Mouse (Mus musculus) stomach, embryonic 15.5 days (tissue): ENCODE results near the gene Brd2. TPM values are rescaled to one million over a fixed set of nuclear protein-coding genes. Genes with fewer than 3 reads are reported as not detected.

Source experiments
- ATAC-seq: fragments of 200-750 bp; cut with Nextera tagmentation; 2 replicates; pipeline ENCODE4 v1.8.0; 2017; ENCODE audit warnings: low read depth, moderate number of reproducible peaks, moderate TSS enrichment; ENCODE audit not compliant: insufficient read depth, low FRiP score
- H3K27ac ChIP-seq: fragments of 300-500 bp; sonication (generic); 2 replicates; pipeline ENCODE4 v1.5.1; 2015; ENCODE audit warnings: mild to moderate bottlenecking, inconsistent platforms
- H3K27me3 ChIP-seq: fragments of 300-500 bp; sonication (generic); replicated peaks from 2 replicates; pipeline ENCODE4 v1.6.1; 2015; ENCODE audit warnings: inconsistent platforms
- H3K36me3 ChIP-seq: fragments of 300-500 bp; sonication (generic); 2 replicates; pipeline ENCODE4 v1.6.1; 2015; ENCODE audit warnings: inconsistent platforms
- H3K4me1 ChIP-seq: fragments of 300-500 bp; sonication (generic); 2 replicates; pipeline ENCODE4 v1.6.1; 2015; ENCODE audit warnings: inconsistent platforms
- H3K4me2 ChIP-seq: fragments of 300-500 bp; sonication (generic); 2 replicates; pipeline ENCODE4 v1.6.1; 2015; ENCODE audit warnings: mild to moderate bottlenecking, inconsistent platforms
- H3K4me3 ChIP-seq: fragments of 300-500 bp; sonication (generic); replicated peaks from 2 replicates; pipeline ENCODE4 v1.5.1; 2015; ENCODE audit warnings: inconsistent platforms
- H3K9ac ChIP-seq: fragments of 300-500 bp; sonication (generic); 2 replicates; pipeline ENCODE4 v1.6.1; 2015; ENCODE audit warnings: inconsistent platforms
- H3K9me3 ChIP-seq: fragments of 300-500 bp; sonication (generic); 2 replicates; pipeline ENCODE4 v1.6.1; 2016; ENCODE audit warnings: inconsistent platforms
- WGBS: fragments of 180-500 bp; shearing (Covaris S2); methylation state at CpG from one replicate; pipeline ENCODE4 v1.1.7; 2015; 5-methylcytosine and 5-hydroxymethylcytosine counted together
- polyA plus RNA-seq: library from polyadenylated mRNA; unstranded; fragments of >200 nt; fragmentation: Nextera tagmentation; extraction: Ambion mirVana; gene quantifications from 2 replicates; pipeline ENCODE4 v1.2.1, GENCODE M21; 2015

The Brd2 gene
- polyA plus RNA-seq, 1 experiment from 2014 or later = 107 TPM

DNA sequence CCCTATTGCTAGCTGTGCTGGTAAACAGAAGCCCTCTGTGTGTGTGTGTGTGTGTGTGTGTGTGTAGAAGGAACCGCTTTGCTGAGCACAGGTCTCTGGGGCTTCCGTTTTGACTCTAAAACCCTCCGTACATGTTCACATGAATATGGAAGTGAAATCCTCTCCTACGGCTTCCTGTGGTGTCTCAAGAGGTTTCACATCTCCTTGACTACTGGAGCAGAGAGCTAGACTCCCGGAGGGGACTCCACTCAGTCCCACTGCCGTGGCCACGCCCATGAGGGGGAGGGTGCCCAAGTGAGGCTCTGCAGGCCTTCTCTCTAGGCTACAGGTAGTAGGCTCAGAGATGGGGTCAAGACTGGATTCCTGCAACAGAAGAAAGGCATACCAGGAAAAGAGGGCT is 20.6 kb upstream of the Brd2 start, which contains the start of gene H2-DMb2:
Gene H2-DMb2 (plus strand): TSS at position 275 of the 400 bp plus-strand sequence.
- Histone ChIP-seq H3K4me1 (0 out of 2 replicates have a peak, but pooled peaks cover 3% of the 10 kb centered on the region), H3K4me3 (no peak within 1 kb of the TSS), H3K27ac (no peak within 1 kb of the TSS), H3K9me3 (no peaks in the 10 kb centered on the region), H3K36me3 (no peaks in the 10 kb centered on the region), H3K27me3 (peaks cover 25% of the 10 kb centered on the region), H3K4me2 (no peak within 1 kb of the TSS), H3K9ac (no peak within 1 kb of the TSS)
- 29% methylated on average over 7 of the region's 7 CpGs for WGBS
- 0 out of 2 replicates have a peak, but pooled peaks have one; percentile 23 for ATAC-seq

DNA sequence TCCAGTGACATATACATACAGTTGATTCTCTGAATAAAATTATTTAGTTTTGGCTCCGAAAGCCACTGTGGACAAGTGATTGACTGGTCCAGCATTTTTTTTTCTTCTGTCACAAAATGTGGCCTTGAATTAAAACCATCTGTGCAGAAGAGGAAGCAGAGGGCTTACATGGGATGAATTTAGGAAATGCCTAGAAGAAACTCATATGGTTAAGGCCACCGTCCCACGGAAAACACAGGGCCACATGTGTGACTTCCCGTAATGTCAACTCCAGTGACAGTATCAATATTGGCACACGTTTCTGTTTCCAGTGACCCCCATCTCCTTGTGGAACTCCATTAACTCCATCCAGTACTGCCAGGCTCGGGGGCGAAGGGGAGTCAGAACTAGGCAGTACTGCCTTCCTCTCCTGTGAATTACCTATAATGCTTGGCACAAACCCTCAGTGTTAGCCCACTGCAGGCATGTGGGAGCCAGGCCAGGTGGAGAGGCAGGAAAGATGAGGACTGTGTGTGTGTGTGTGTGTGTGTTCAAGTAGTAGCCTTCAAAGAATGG is 20.1 kb upstream of the Brd2 start:
- WGBS = 69% methylated on average over 7 of the region's 7 CpGs
- H3K9ac ChIP-seq = no peak overlapping the region
- no peaks in the 10 kb centered on the region for H3K36me3 ChIP-seq
- peaks cover 30% of the 10 kb centered on the region for H3K27me3 ChIP-seq
- ATAC-seq = no peak
- no peak overlapping the region for H3K4me2 ChIP-seq
- H3K4me3 ChIP-seq = no peak overlapping the region
- 0 out of 2 replicates have a peak, but pooled peaks cover 3% of the 10 kb centered on the region for H3K4me1 ChIP-seq
- H3K27ac ChIP-seq = no peak overlapping the region
- no peaks in the 10 kb centered on the region for H3K9me3 ChIP-seq

DNA sequence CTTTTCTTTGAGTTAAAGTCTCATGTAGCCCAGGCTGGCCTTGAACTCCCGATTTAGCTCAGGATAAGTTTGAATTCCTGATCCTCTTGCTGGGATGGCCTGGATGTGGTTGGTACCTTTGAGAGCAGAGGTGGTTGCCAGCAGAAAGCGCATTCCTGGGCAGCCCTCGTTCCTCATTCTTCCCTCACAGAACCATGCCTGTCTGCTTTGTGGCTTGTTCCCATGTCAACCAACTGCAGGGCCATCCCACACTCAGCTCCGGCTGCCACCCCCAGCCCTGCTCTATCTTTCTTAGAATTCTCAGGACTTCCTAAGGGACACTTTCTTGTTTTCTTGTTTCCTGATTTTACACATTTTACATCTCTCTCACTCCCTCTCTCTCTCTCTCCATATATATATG is 19.0 kb upstream of the Brd2 start:
- Histone ChIP-seq H3K27ac (no peak overlapping the region), H3K36me3 (no peaks in the 10 kb centered on the region), H3K4me1 (0 out of 2 replicates have a peak, but pooled peaks cover 3% of the 10 kb centered on the region), H3K27me3 (peaks cover 30% of the 10 kb centered on the region), H3K9ac (no peak overlapping the region), H3K9me3 (no peaks in the 10 kb centered on the region), H3K4me3 (no peak overlapping the region), H3K4me2 (no peak overlapping the region)
- no peak for ATAC-seq
- whole genome bisulfite sequencing = 57% methylated on average over 4 of the region's 4 CpGs

DNA sequence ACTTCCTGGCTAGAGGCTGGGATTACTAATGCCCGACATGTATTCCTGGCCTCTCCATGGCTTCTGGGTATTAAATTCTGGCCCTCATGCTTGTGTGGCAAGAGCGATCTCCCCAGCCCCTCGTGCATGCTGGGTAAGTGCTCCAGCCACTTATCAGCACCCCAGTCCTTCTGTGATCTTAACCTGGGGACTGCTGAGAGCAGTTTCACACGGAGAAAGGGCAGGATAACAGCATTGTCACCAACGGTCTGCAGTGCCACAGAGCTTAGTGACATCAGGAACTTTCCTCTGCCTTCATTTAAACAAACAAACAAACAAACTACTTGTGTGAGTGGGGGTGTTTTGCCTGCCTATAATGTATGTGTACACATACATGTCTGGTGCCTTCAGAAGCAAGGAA is 17.8 kb upstream of the Brd2 start:
- ATAC-seq = no peak
- H3K4me3 ChIP-seq = no peak overlapping the region
- H3K27me3 ChIP-seq = peaks cover 30% of the 10 kb centered on the region
- no peaks in the 10 kb centered on the region for H3K36me3 ChIP-seq
- H3K9me3 ChIP-seq = no peaks in the 10 kb centered on the region
- WGBS = 7% methylated on average over 5 of the region's 5 CpGs
- H3K4me1 ChIP-seq = 0 out of 2 replicates have a peak, but pooled peaks cover 3% of the 10 kb centered on the region
- H3K9ac ChIP-seq = no peak overlapping the region
- H3K4me2 ChIP-seq = no peak overlapping the region
- H3K27ac ChIP-seq = no peak overlapping the region

DNA sequence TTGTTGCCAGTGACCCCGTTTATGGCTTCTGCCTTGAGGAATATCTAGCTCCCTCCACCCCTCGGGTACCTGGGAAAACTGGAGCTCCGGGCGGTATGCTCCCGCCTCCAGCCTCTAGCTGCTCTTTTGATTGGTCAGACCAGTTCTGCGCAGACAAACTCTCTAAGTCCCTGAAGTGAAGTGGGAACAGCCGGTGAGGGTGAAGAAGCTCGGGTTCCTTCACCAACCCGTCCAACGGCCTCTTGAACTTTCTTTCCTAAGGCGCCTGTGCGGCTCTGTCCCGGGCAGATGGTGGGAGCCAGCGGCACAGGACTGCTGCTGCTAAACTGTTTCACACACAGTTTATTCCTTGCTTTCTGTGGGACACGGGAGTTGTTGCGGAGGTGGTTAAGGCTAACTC is 17.0 kb upstream of the Brd2 start:
- no peak overlapping the region for H3K27ac ChIP-seq
- 3% methylated on average over 16 of the region's 16 CpGs for WGBS
- H3K4me2 ChIP-seq = peak overlapping the region; percentile 63
- no peak overlapping the region for H3K9ac ChIP-seq
- H3K9me3 ChIP-seq = no peaks in the 10 kb centered on the region
- H3K4me1 ChIP-seq = 0 out of 2 replicates have a peak, but pooled peaks cover 3% of the 10 kb centered on the region
- H3K27me3 ChIP-seq = peaks cover 30% of the 10 kb centered on the region
- H3K4me3 ChIP-seq = peak overlapping the region; percentile 31
- H3K36me3 ChIP-seq = no peaks in the 10 kb centered on the region
- ATAC-seq = peak; percentile 42

DNA sequence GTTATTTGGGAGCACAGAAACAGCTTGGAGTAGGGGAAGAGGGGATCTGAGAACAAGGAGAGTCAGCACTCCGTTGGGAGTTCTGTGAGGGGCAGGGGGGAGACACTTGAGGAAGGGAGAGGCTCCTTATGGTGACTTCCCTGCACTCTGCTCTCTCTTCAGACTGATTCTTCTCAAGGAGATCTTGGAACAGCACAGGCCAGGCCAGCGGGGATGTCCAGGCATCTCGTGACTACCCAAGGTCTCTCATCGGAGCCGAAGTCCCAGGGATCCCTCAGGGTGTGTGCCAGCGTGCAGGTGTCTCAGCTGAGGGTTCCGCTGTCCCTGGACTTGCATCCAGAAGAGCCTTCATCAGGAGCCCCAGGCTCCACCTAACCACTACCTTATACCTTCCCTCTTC is 16.2 kb upstream of the Brd2 start:
- H3K27ac ChIP-seq = no peak overlapping the region
- H3K4me3 ChIP-seq = no peak overlapping the region
- H3K4me1 ChIP-seq = 0 out of 2 replicates have a peak, but pooled peaks cover 3% of the 10 kb centered on the region
- WGBS = 85% methylated on average over 7 of the region's 7 CpGs
- no peaks in the 10 kb centered on the region for H3K36me3 ChIP-seq
- H3K27me3 ChIP-seq = peaks cover 30% of the 10 kb centered on the region
- H3K9me3 ChIP-seq = no peaks in the 10 kb centered on the region
- no peak overlapping the region for H3K9ac ChIP-seq
- no peak overlapping the region for H3K4me2 ChIP-seq
- no peak for ATAC-seq

DNA sequence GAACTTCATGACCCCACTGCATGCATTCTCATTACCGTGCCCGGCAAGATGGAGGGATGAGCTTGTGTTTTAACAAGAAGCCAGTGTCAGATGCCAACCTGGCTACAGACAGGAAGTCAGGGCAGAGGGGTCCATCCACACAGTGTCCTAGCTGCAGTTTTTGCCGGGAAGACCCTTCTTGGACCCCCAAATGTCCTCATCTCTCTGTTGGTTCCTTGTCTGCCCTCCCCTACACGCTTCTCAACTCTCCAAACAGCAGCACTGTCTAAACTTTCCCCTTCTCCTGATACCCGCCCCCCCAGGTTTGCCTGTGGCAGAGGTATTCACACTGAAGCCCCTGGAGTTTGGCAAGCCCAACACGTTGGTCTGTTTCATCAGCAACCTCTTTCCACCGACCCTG is 15.2 kb upstream of the Brd2 start:
- Histone ChIP-seq H3K27me3 (peaks cover 30% of the 10 kb centered on the region), H3K4me2 (no peak overlapping the region), H3K9ac (no peak overlapping the region), H3K4me1 (0 out of 2 replicates have a peak, but pooled peaks cover 3% of the 10 kb centered on the region), H3K4me3 (no peak overlapping the region), H3K27ac (no peak overlapping the region), H3K9me3 (no peaks in the 10 kb centered on the region), H3K36me3 (no peaks in the 10 kb centered on the region)
- 68% methylated on average over 7 of the region's 7 CpGs for WGBS
- ATAC-seq = no peak

DNA sequence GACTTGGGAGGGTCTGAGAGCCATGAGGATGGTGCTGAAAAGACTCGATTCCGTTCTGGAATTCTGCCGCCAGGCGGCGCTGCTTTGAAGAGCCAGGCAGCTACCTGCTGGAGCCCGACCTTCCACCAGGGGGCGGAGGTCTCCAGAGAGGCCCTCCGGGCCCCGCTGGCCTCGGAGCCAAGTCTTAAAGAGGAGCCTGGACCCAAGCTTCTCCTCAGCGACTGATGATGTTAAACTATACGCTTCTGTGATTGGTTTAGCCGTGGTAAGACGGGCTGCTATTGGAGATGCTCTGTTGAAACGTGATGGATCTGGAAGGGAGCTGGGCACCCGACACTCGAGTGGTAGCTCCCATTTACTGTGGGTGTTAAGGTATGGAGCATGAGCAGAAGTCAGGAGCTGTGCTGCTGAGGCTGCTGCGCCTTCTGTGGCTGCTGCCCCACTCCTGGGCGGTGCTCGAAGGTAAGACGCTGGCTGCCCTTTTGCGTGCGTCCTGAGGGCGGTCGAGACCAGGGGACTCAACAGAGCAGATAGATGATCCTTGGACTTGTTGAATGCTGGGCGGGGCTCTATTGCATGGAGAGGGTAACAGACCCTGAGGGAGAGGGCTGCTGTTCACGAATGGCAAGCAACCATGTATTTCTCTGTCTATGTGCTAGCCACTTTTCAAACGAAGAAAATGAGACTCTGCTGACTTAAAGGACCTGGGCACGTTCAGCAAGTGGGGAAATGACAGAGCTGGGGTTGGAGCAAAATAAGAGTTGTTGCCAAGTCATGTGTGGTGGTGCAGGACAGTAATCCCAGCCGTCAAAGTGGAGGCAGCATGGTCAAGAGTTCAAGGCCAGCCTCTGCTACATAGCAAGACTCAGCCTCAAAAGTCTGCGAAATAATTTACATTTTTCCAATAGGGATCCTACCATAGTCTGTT is 13.1 kb upstream of the Brd2 start:
- H3K4me2 ChIP-seq = peak overlapping the region; percentile 82
- no peaks in the 10 kb centered on the region for H3K36me3 ChIP-seq
- H3K4me1 ChIP-seq = 0 out of 2 replicates have a peak, but pooled peaks cover 3% of the 10 kb centered on the region
- H3K27me3 ChIP-seq = peaks cover 22% of the 10 kb centered on the region
- peak overlapping the region; percentile 37 for H3K4me3 ChIP-seq
- WGBS = 6% methylated on average over 31 of the region's 31 CpGs
- H3K27ac ChIP-seq = no peak overlapping the region
- H3K9me3 ChIP-seq = no peaks in the 10 kb centered on the region
- peak; percentile 97 for ATAC-seq
- no peak overlapping the region for H3K9ac ChIP-seq

DNA sequence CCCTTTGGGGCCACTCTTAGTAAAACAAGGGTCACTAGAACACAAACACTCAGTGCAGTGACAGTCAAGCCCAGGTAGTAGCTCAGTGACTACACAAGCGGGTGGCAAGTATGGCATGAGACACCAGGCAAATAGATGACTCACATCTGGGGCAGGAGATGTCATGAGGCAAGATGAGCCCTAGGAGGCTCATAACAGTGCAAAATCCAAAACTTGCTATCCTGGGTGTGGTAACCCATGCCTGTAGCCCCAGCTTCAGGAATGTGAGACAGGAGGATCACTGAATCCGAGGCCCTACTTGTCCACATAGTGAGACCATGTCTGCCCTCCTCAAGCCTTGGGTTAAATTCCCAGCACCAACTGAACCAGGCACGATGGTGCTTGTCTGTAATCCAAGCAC is 12.0 kb upstream of the Brd2 start:
- 80% methylated on average over 3 of the region's 3 CpGs for WGBS
- ATAC-seq = no peak
- H3K27me3 ChIP-seq = peaks cover 15% of the 10 kb centered on the region

DNA sequence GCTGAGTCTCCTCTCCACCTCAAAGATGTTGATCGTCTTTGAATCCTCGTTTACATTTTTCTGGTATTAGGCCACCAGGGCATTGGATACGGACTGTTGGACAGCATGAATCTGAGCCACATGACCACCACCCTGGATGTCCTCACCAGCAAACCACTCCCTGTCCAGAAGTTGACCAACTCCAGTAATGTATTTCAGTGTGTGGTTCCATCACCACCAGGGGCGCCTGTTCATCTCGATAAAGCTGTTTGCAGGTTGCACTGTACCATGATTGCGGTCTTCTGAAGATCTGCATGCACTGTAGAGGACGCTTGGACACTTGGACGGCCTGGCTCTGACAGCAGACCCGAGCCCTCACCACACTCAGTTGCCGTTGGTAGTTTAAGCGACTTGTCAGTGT is 10.9 kb upstream of the Brd2 start:
- 74% methylated on average over 11 of the region's 11 CpGs for WGBS
- Histone ChIP-seq H3K9ac (no peak overlapping the region), H3K9me3 (no peaks in the 10 kb centered on the region), H3K27me3 (peaks cover 7% of the 10 kb centered on the region; the same call in 1 of the 2 replicates), H3K4me2 (no peak overlapping the region), H3K4me1 (peaks cover 11% of the 10 kb centered on the region), H3K27ac (no peak overlapping the region), H3K4me3 (no peak overlapping the region), H3K36me3 (no peaks in the 10 kb centered on the region)
- no peak for ATAC-seq

More for the DNA sequence above, 12.0 kb upstream of the Brd2 start:
- no peak overlapping the region for H3K27ac ChIP-seq
- H3K4me3 ChIP-seq = no peak overlapping the region
- no peaks in the 10 kb centered on the region for H3K36me3 ChIP-seq
- H3K4me1 ChIP-seq = no peaks in the 10 kb centered on the region
- no peaks in the 10 kb centered on the region for H3K9me3 ChIP-seq
- no peak overlapping the region for H3K9ac ChIP-seq
- no peak overlapping the region for H3K4me2 ChIP-seq

DNA sequence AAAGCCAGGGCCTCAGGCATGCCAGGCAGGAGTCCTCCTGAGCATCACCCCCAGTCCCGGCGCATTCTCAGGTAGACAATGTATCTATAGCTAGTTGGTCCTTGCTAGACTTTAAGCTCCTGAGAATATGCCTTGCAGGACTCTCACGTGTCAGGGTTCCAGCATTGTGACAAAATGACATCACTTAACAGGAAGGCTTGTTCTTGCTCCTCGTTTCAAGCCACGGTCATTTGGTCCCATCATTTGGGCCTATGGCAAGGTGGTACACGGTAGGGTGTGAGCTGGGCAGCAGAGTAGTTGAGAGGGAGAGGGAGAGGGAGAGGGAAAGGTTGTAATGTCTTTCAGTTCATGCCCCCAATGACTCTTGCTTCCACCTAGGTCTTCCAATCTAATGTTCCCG is 9.5 kb upstream of the Brd2 start:
- ATAC-seq = no peak
- no peak overlapping the region for H3K4me2 ChIP-seq
- WGBS = 80% methylated on average over 7 of the region's 7 CpGs
- no peaks in the 10 kb centered on the region for H3K9me3 ChIP-seq
- H3K4me1 ChIP-seq = peaks cover 20% of the 10 kb centered on the region
- H3K36me3 ChIP-seq = 0 out of 2 replicates have a peak, but pooled peaks cover under 1% of the 10 kb centered on the region
- H3K9ac ChIP-seq = no peak overlapping the region
- no peak overlapping the region for H3K4me3 ChIP-seq
- no peaks in the 10 kb centered on the region for H3K27me3 ChIP-seq
- H3K27ac ChIP-seq = no peak overlapping the region
